Mouse (Mus musculus) midbrain, embryonic 14.5 days (tissue): Measurements from ENCODE around the gene Cdc42ep3. TPM values are rescaled to one million over a fixed set of nuclear protein-coding genes. Genes with fewer than 3 reads are reported as not detected.

ENCODE experiments used
- ATAC-seq: fragments of 200-750 bp; cut with Nextera tagmentation; 2 replicates; pipeline ENCODE4 v1.8.0; 2017; ENCODE audit warnings: moderate number of reproducible peaks, moderate library complexity; ENCODE audit not compliant: low FRiP score, low TSS enrichment
- DNase-seq: peaks from one replicate; pipeline ENCODE4 v3.0.0-alpha.2; 2015
- H3K27ac ChIP-seq: fragments of 300-500 bp; sonication (generic); replicated peaks from 2 replicates; pipeline ENCODE4 v1.5.1; 2014; ENCODE audit warnings: mild to moderate bottlenecking, low read depth, low read length, moderate library complexity
- H3K27me3 ChIP-seq: fragments of 300-500 bp; sonication (generic); 2 replicates; pipeline ENCODE4 v1.6.1; 2014; ENCODE audit warnings: low read length, control low read depth, mixed read lengths; ENCODE audit not compliant: control insufficient read depth, insufficient read depth
- H3K36me3 ChIP-seq: fragments of 300-500 bp; sonication (generic); 2 replicates; pipeline ENCODE4 v1.6.1; 2014; ENCODE audit warnings: low read length, control low read depth; ENCODE audit not compliant: control insufficient read depth, insufficient read depth
- H3K4me1 ChIP-seq: fragments of 300-500 bp; sonication (generic); 2 replicates; pipeline ENCODE4 v1.6.1; 2014; ENCODE audit warnings: mild to moderate bottlenecking, antibody characterized with exemption, low read length, control low read depth; ENCODE audit not compliant: control insufficient read depth, insufficient read depth
- H3K4me2 ChIP-seq: fragments of 300-500 bp; sonication (generic); 2 replicates; pipeline ENCODE4 v1.6.1; 2014; ENCODE audit warnings: mild to moderate bottlenecking, low read length, moderate library complexity
- H3K4me3 ChIP-seq: fragments of 300-500 bp; sonication (generic); replicated peaks from 2 replicates; pipeline ENCODE4 v1.5.1; 2014; ENCODE audit warnings: low read depth, low read length
- H3K9ac ChIP-seq: fragments of 300-500 bp; sonication (generic); replicated peaks from 2 replicates; pipeline ENCODE4 v1.6.1; 2014; ENCODE audit warnings: mild to moderate bottlenecking, low read length, moderate library complexity
- H3K9me3 ChIP-seq: fragments of 300-500 bp; sonication (generic); 2 replicates; pipeline ENCODE4 v1.6.1; 2016; ENCODE audit warnings: low read length, control low read depth, mixed read lengths; ENCODE audit not compliant: control insufficient read depth
- WGBS: fragments of 180-500 bp; shearing (Covaris S2); extraction: QIAGEN DNeasy Blood & Tissue Kit; methylation state at CpG from one replicate; pipeline ENCODE4 v1.1.7; 2014; 5-methylcytosine and 5-hydroxymethylcytosine counted together
- polyA plus RNA-seq: library from polyadenylated mRNA; unstranded; fragments of >200 nt; fragmentation: Nextera tagmentation; extraction: Ambion mirVana; gene quantifications from 2 replicates; pipeline ENCODE4 v1.2.1, GENCODE M21; 2014

Gene Cdc42ep3
- polyA plus RNA-seq, 1 experiment from 2014 or later = 46.5 TPM

DNA sequence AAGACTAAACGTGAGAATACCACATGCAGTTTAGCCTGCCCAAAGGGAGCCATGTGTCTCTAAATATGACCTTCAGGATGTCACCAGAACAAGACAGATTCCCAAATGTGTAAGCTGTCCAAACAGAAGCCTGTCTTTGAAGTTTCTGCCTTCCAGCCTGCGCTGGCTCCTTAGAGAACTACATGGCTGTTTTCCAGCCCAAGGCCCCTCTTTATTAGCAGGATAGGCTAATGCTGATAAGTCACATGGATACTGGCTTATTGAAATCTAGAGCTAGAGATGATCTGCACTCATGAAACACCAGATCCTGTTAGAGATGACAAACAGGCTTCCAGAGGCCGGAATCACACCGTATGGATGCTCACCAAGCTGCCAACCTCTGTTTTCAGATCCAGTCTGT, 5.5 kb downstream of the Cdc42ep3 start:
- DNase-seq (no peak), ATAC-seq (no peak)
- H3K4me3 ChIP-seq = no peak overlapping the region

DNA sequence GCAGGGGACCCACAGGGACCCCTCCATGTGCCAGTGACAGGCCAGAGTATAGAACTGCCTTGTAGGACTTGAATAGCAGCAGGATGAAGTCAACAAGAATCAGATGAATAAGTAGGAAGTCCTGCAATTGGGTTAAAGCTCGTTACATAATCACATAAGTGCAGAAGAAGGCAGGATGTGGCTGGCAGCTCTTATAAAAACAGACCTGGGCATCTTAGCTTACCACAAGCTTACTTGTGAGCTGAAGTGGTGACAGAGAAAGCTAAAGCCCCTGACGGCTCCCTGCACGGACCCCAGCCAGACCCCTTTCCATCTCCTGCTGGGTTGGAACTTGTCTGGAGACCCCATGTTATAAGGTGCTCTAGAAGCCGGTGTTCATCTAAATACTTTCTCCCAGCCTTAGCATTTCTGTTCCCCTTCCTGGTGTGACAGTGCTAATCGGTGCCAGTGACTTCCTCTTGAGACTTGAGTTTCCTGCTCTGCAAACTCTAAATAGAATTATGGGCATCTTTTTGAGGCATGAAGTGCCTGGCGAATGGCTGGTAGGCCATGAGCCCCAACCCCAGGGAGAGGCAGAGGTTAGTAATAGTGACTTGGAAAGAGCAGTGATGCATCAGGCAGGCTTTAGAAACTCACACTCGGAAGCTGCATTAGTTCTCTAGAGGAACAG, 6.8 kb downstream of the Cdc42ep3 start:
- Histone ChIP-seq H3K27me3 (no peaks in the 10 kb centered on the region), H3K4me2 (no peak overlapping the region), H3K36me3 (no peaks in the 10 kb centered on the region), H3K4me1 (peaks cover 10% of the 10 kb centered on the region), H3K9me3 (no peaks in the 10 kb centered on the region), H3K27ac (no peak overlapping the region), H3K9ac (no peak overlapping the region), H3K4me3 (no peak overlapping the region)
- DNase-seq (no peak), ATAC-seq (no peak)
- WGBS = 94% methylated on average over 7 of the region's 7 CpGs

More for the DNA sequence above, 5.5 kb downstream of the Cdc42ep3 start:
- H3K4me1 ChIP-seq = peaks cover 16% of the 10 kb centered on the region
- no peaks in the 10 kb centered on the region for H3K27me3 ChIP-seq
- H3K4me2 ChIP-seq = no peak overlapping the region
- H3K9me3 ChIP-seq = no peaks in the 10 kb centered on the region
- WGBS = 83% methylated on average over 4 of the region's 4 CpGs
- no peaks in the 10 kb centered on the region for H3K36me3 ChIP-seq
- H3K9ac ChIP-seq = no peak overlapping the region
- H3K27ac ChIP-seq = no peak overlapping the region

DNA sequence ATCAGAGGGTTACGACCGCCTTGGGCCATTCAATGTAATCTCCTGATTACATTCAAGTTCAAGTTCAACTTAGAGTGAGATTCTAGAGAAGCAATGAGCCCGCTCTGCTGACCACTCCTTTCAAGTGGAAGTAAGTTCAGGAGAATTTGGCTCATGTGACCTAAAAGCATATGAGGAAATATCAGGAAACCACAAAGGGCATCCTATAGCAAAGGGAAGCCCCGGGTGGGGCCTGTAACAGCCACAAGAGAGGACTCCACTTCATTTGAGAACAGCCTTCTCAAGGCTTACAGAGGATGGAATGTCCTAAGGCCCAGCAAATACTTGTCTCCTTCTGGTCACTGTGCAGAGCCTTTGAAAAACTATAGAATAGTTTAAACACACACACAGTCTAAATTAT, 7.6 kb downstream of the Cdc42ep3 start:
- no peaks in the 10 kb centered on the region for H3K9me3 ChIP-seq
- no peak for ATAC-seq

DNA sequence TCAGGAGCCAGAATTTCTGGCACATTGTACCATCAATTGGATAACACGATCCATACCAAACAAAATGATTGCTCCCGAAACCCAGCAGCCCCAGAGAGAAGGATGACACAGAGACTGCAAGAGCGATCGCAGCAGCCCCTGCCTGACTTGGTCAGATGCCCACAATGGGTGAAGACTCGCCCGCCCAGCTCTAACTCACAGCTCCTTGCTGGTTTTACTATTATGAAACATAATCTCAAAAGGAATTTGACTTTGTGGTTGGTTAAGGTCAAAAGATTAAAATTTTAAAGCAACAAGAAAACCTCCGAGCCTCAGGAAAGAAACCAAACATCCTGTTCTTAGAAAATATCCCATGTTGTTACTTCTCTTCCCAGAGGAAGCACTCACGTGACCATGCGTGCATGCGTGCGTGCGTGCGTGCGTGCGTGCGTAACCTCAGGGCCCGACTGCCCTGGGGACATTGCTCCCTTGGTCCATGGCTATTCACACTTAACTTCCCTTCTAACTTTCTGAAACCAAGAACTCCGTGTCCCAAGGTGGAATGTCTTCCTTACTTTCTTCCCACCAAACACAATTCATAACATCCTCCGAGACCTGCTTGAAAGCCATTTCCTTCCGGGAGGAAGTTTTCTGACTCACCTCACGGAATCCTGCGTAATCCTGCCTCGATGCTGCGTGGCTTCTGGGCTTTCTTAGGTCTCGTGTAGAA, 9.7 kb downstream of the Cdc42ep3 start:
- no peak for ATAC-seq
- no peaks in the 10 kb centered on the region for H3K9me3 ChIP-seq

More for the DNA sequence above, 7.6 kb downstream of the Cdc42ep3 start:
- Histone ChIP-seq H3K4me2 (no peak overlapping the region), H3K36me3 (no peaks in the 10 kb centered on the region), H3K9ac (no peak overlapping the region), H3K4me3 (no peak overlapping the region), H3K27ac (no peak overlapping the region), H3K4me1 (peaks cover 8% of the 10 kb centered on the region), H3K27me3 (no peaks in the 10 kb centered on the region)
- WGBS = 91% methylated on average over 4 of the region's 4 CpGs
- no peak for DNase-seq

DNA sequence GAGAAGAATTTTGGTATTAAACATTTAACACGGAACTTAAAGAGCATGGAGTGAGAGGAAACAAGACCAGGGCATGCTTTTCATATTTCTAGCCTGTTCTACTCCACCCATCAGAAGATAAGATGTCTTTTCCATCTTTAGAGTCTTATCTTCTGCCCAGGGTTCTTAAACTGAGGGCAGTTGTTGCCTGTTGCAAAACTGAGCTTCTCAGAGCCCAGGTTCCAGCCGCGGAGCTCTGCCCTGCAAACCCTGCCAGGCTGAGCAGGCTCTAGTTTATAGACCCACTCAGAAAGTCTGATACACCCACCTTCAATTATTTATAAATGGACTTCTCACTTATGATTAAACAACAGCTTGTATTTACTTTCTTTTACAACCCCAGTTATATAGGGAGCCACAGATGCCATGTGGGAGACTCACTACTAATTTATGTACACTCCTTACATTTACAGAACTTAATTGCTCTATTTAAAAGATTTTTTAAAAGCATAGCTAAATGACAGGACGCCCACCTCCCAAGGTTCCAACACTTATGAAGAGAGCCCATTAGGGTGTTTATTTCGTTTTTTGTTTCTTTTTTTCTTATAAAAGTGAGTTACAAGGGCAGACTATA, 11.5 kb downstream of the Cdc42ep3 start:
- 0 out of 2 replicates have a peak, but pooled peaks cover 6% of the 10 kb centered on the region for H3K36me3 ChIP-seq
- ATAC-seq = no peak
- no peak overlapping the region for H3K4me2 ChIP-seq
- no peak for DNase-seq
- peaks cover 5% of the 10 kb centered on the region; the same call in 1 of the 2 replicates for H3K4me1 ChIP-seq
- no peaks in the 10 kb centered on the region for H3K9me3 ChIP-seq
- WGBS = 66% methylated on average over 5 of the region's 5 CpGs
- H3K27ac ChIP-seq = no peak overlapping the region
- H3K4me3 ChIP-seq = no peak overlapping the region
- H3K27me3 ChIP-seq = no peaks in the 10 kb centered on the region
- no peak overlapping the region for H3K9ac ChIP-seq

More for the DNA sequence above, 9.7 kb downstream of the Cdc42ep3 start:
- Histone ChIP-seq H3K9ac (no peak overlapping the region), H3K36me3 (0 out of 2 replicates have a peak, but pooled peaks cover under 1% of the 10 kb centered on the region), H3K27ac (no peak overlapping the region), H3K27me3 (no peaks in the 10 kb centered on the region), H3K4me2 (no peak overlapping the region), H3K4me3 (no peak overlapping the region), H3K4me1 (peaks cover 5% of the 10 kb centered on the region; the same call in 1 of the 2 replicates)
- WGBS = 91% methylated on average over 25 of the region's 25 CpGs
- DNase-seq = no peak

DNA sequence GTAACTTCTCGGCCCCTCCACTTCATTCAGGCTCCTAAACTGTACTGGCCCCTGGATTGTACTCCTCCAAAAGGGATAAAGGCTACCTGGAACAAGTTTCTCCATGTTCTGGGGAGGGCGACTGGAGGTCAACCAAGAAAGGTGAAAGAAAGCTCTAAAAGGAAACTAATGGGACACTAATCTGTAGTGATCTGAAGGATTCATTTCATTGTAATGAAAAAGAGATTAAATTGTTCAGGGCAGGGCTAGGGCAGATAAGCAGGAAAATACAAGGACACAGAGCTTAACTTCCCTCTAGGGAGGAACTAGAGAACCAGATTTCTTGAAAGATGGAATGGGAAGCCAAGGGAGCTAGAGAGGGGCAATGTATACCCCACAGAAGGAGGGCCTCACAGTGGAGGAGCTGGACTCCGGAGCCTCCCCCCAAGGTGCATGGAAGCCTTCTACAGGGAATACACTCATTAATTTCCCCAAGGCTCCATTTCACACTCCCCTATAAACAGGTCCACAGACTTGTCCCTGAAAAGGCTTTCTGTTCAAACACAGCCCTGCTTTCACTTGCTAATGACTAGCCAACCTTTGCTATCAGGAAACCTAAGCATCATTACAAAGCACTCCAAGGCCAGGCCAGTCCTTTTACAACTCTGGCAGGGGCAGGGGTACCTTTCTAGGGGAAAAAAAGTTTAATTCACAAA, 12.1 kb downstream of the Cdc42ep3 start:
- Histone ChIP-seq H3K4me2 (no peak overlapping the region), H3K27me3 (no peaks in the 10 kb centered on the region), H3K4me3 (no peak overlapping the region), H3K36me3 (0 out of 2 replicates have a peak, but pooled peaks cover 6% of the 10 kb centered on the region), H3K9ac (no peak overlapping the region), H3K4me1 (peaks cover 5% of the 10 kb centered on the region; the same call in 1 of the 2 replicates), H3K27ac (no peak overlapping the region), H3K9me3 (no peaks in the 10 kb centered on the region)
- 44% methylated on average over 3 of the region's 3 CpGs for WGBS
- ATAC-seq = no peak
- no peak for DNase-seq

DNA sequence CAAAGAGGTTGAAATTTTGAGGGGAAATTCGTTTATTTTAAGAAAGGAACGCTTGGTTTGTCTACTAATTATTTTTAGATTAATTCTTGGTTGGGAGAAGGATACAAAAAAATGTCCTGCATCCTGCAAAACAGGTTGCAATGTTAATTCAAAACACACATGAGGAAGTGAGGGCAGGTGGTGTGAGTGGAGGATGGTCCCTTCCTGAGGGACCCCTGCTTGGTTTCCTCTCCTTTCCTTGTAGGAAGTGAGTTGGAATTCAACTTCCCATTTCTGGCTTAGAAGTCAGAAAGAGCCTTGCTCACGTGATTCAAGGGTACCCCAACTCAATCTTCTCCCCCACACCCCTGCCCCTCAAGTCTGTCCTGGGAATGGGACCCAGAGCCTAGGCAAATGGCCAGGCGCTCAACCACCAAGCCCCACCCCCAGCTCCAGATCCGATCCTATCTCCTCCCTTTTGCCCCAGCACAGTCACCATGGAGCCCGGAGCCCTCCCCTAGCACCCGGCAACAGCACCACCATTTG, 12.9 kb downstream of the Cdc42ep3 start:
- ATAC-seq (no peak), DNase-seq (no peak)
- H3K27ac ChIP-seq = no peak overlapping the region
- H3K9ac ChIP-seq = no peak overlapping the region
- 77% methylated on average over 7 of the region's 7 CpGs for WGBS
- 0 out of 2 replicates have a peak, but pooled peaks cover 6% of the 10 kb centered on the region for H3K36me3 ChIP-seq
- H3K27me3 ChIP-seq = no peaks in the 10 kb centered on the region
- peaks cover 5% of the 10 kb centered on the region; the same call in 1 of the 2 replicates for H3K4me1 ChIP-seq
- H3K4me3 ChIP-seq = no peak overlapping the region
- no peaks in the 10 kb centered on the region for H3K9me3 ChIP-seq
- no peak overlapping the region for H3K4me2 ChIP-seq

DNA sequence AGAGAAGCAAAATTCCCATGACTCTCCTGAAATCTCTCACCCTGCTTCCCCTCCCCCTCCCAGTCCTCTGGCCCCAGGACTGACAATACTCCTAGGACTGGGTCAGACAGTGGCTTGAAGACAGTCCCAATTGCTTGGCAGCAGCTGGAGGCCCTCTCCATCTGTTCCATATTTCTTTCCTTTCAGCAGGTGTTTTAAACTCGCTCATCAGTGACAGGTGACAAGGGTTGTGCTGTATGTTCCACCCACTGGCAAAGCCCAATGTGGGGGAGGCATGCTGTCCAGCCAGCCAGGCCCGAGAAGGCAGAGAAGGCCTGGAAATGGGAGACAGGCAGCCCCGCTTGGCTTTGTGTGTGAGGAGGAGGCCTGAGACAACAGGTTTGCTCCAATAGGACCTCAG, 17.4 kb downstream of the Cdc42ep3 start:
- DNase-seq (no peak), ATAC-seq (no peak)
- Histone ChIP-seq H3K36me3 (peaks cover 25% of the 10 kb centered on the region), H3K9ac (no peak overlapping the region), H3K27me3 (no peaks in the 10 kb centered on the region), H3K4me1 (no peaks in the 10 kb centered on the region), H3K4me2 (no peak overlapping the region), H3K9me3 (no peaks in the 10 kb centered on the region), H3K27ac (no peak overlapping the region), H3K4me3 (no peak overlapping the region)
- 79% methylated on average over 3 of the region's 3 CpGs for WGBS
